Mouse (Mus musculus): ENCODE results near the gene Gm9376.

GRCm38 (mm10) chr14:118305951-118306350, 39.2 kb downstream of the Gm9376 start:
- no peak for TF ChIP-seq CTCF (IDR thresholded peaks at IDR 0.05; ENCODE audit: low read depth, low read length)
- TF ChIP-seq POLR2A (IDR thresholded peaks at IDR 0.05; ENCODE audit: extremely low read depth, insufficient read depth, low read length), result no peak
